Mouse (Mus musculus): Measurements from ENCODE around the gene Psmb11. TPM values are rescaled to one million over a fixed set of nuclear protein-coding genes. Genes with fewer than 3 reads are reported as not detected.
A peak's percentile ranks its signal among the peaks of the same experiment; 100 is the strongest.

Psmb11 gene
- polyA plus RNA-seq (2014; fragmentation: Nextera tagmentation; extraction: Ambion mirVana): not detected in 2 replicates

- 0 out of 2 replicates have a peak, but pooled peaks cover 1% of the 10 kb centered on the region for H3K36me3 ChIP-seq (ENCODE audit: insufficient read depth)
- no peaks in the 10 kb centered on the region for H3K9me3 ChIP-seq (ENCODE audit: low read depth, low read length)
- DNase-seq: no peak
- H3K4me3 ChIP-seq (ENCODE audit: low read depth, low read length): no peak within 1 kb of the TSS
- no peak for TF ChIP-seq CTCF (IDR thresholded peaks at IDR 0.05; ENCODE audit: low read depth)
- 90% methylated on average over 1 of the region's 1 CpGs for WGBS
- no peak within 1 kb of the TSS for H3K4me2 ChIP-seq
- no peak within 1 kb of the TSS for H3K9ac ChIP-seq
- no peaks in the 10 kb centered on the region for H3K4me1 ChIP-seq (ENCODE audit: insufficient read depth)
- H3K27ac ChIP-seq (ENCODE audit: low read depth): no peak within 1 kb of the TSS
- no peaks in the 10 kb centered on the region for H3K27me3 ChIP-seq (ENCODE audit: insufficient read depth, low read length)
- no peak for ATAC-seq (ENCODE audit: insufficient read depth)
These were observed at the start of gene Psmb11 for GRCm38 (mm10) chr14:54621133-54621532. Gene Psmb11, plus strand, starts transcription at chr14:54621433.

DNA sequence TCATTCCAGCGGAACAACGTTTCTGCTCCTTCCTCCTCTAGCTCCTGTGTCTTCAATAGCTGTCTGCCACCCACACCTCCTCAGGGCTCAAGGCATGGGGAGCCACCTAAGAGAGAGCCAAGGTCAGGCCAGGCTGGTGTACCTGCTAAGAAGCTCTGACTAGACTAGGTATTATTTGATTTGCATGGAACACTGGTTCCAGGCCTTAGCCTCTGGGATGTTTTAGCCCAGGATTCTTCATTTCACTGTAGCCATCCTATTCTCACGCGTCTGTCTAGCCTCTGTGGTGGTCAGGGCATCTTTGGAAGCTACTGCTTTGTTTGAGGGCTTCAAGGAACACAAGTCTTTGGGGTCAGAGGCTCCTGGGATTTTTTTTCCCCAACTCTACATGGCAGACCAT, 49.1 kb upstream of the Psmb11 start:
- 58% methylated on average over 4 of the region's 4 CpGs for WGBS
- peak overlapping the region; percentile 76 for H3K4me2 ChIP-seq
- 0 out of 2 replicates have a peak overlapping the region, but pooled peaks have one; percentile 92 for H3K4me3 ChIP-seq (ENCODE audit: low read depth, low read length)
- no peaks in the 10 kb centered on the region for H3K9me3 ChIP-seq (ENCODE audit: low read depth, low read length)
- peak overlapping the region; percentile 71; the same call in 1 of the 2 replicates for H3K27ac ChIP-seq (ENCODE audit: low read depth)
- no peak for TF ChIP-seq CTCF (IDR thresholded peaks at IDR 0.05; ENCODE audit: low read depth)
- H3K27me3 ChIP-seq (ENCODE audit: insufficient read depth, low read length): no peaks in the 10 kb centered on the region
- peaks cover 68% of the 10 kb centered on the region for H3K36me3 ChIP-seq (ENCODE audit: insufficient read depth)
- ATAC-seq (ENCODE audit: insufficient read depth) (no peak), DNase-seq (no peak)
- no peak overlapping the region for H3K9ac ChIP-seq
- H3K4me1 ChIP-seq (ENCODE audit: insufficient read depth): peaks cover 15% of the 10 kb centered on the region

DNA sequence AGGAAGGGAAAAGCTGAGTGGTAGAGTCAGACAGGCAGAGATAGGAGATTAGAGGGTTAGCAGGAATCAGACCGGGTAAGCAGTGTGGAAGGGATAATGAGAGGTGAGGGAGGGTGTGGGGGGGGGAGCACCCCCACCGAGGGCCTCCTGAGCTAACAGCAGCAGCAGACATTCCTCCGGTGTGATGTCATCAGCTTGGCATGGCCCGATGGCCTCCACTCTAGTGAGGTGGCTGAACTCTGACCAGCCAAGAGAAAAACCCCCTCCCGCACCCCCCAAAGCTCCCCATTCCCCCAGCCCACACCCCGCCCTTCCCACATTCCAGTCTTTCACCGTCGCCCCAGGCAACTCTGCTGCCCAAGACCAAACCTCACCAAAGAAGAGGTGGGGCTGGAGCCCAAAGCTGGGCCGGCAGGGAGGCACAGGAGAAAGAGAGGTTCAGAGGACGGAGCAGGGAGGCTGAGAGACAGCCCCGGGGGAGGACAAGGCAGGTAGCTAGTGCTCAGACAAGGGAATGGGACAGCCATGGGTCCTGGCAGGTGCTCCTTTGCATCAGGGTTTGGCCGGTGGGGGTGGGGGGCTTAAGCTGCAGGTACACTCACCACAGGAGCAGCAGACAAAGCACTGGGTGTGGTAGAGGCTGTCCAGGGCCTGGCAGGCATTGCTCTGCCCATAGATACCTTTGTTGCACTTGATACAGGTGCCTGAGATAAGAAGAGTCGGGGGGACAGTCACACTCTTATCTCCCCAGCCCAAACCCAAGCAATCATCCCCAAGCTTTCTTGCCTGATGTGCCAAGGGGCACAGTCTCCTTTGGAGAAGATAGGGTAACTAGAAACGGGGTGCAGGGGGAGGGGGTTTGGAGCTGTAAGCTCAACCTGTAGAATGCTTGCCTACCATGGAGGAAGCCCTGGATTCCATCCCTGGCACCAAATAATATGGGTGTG, 48.2 kb upstream of the Psmb11 start:
- Histone ChIP-seq H3K4me3 (ENCODE audit: low read depth, low read length) (peak overlapping the region; percentile 92), H3K9me3 (ENCODE audit: low read depth, low read length) (no peaks in the 10 kb centered on the region), H3K36me3 (ENCODE audit: insufficient read depth) (peaks cover 59% of the 10 kb centered on the region), H3K27me3 (ENCODE audit: insufficient read depth, low read length) (no peaks in the 10 kb centered on the region), H3K27ac (ENCODE audit: low read depth) (peak overlapping the region; percentile 82), H3K9ac (peak overlapping the region; percentile 95), H3K4me2 (peak overlapping the region; percentile 76), H3K4me1 (ENCODE audit: insufficient read depth) (peaks cover 15% of the 10 kb centered on the region)
- ATAC-seq (ENCODE audit: insufficient read depth) (peak; percentile 23), DNase-seq (peak; percentile 83)
- WGBS: 16% methylated on average over 14 of the region's 14 CpGs
- no peak for TF ChIP-seq CTCF (IDR thresholded peaks at IDR 0.05; ENCODE audit: low read depth)

- no peak for TF ChIP-seq CTCF (IDR thresholded peaks at IDR 0.05; ENCODE audit: low read depth)
- H3K27me3 ChIP-seq (ENCODE audit: insufficient read depth, low read length): no peaks in the 10 kb centered on the region
- H3K36me3 ChIP-seq (ENCODE audit: insufficient read depth): peaks cover 47% of the 10 kb centered on the region
- H3K4me2 ChIP-seq: peak overlapping the region; percentile 76
- peaks cover 15% of the 10 kb centered on the region for H3K4me1 ChIP-seq (ENCODE audit: insufficient read depth)
- ATAC-seq (ENCODE audit: insufficient read depth) (no peak), DNase-seq (peak; percentile 20)
- H3K27ac ChIP-seq (ENCODE audit: low read depth): peak overlapping the region; percentile 82; the same call in 1 of the 2 replicates
- WGBS: 14% methylated on average over 4 of the region's 4 CpGs
- H3K4me3 ChIP-seq (ENCODE audit: low read depth, low read length): peak overlapping the region; percentile 92
- H3K9me3 ChIP-seq (ENCODE audit: low read depth, low read length): no peaks in the 10 kb centered on the region
- H3K9ac ChIP-seq: peak overlapping the region; percentile 95
These were observed 47.0 kb upstream of the Psmb11 start for GRCm38 (mm10) chr14:54574253-54574652.

- peaks cover 15% of the 10 kb centered on the region for H3K4me1 ChIP-seq (ENCODE audit: insufficient read depth)
- no peak for DNase-seq
- peaks cover 39% of the 10 kb centered on the region for H3K36me3 ChIP-seq (ENCODE audit: insufficient read depth)
- peak overlapping the region; percentile 92 for H3K4me3 ChIP-seq (ENCODE audit: low read depth, low read length)
- H3K9me3 ChIP-seq (ENCODE audit: low read depth, low read length): no peaks in the 10 kb centered on the region
- H3K9ac ChIP-seq: peak overlapping the region; percentile 95
- H3K27ac ChIP-seq (ENCODE audit: low read depth): peak overlapping the region; percentile 82; the same call in 1 of the 2 replicates
- no peaks in the 10 kb centered on the region for H3K27me3 ChIP-seq (ENCODE audit: insufficient read depth, low read length)
- WGBS: 3% methylated on average over 8 of the region's 8 CpGs
- H3K4me2 ChIP-seq: peak overlapping the region; percentile 76
- no peak for TF ChIP-seq CTCF (IDR thresholded peaks at IDR 0.05; ENCODE audit: low read depth)
- ATAC-seq (ENCODE audit: insufficient read depth): no peak
These were observed 46.2 kb upstream of the Psmb11 start for GRCm38 (mm10) chr14:54575031-54575430.

DNA sequence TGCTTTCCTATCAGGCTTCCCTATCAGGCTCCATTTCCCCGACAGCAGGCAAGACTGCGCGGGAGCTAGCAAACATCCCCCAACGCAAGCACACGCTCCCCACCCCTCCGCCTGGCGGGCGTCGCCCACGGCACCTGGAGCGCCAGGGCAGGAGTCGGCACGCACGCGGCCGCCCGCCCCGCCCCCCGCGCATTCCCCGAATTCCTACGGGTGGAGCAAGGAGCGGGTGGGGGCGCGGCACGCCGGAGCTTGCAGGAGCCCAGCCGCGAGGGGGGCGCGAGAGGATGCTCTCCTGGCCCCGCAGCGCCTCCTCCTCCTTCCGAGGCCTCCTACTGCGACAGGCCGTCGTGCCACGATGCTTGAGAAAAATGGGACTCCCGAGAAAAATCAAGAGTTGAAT, 45.6 kb upstream of the Psmb11 start:
- under 1% methylated on average over 39 of the region's 39 CpGs for WGBS

More for the DNA sequence above, 45.6 kb upstream of the Psmb11 start:
- Histone ChIP-seq H3K36me3 (ENCODE audit: insufficient read depth) (peaks cover 34% of the 10 kb centered on the region), H3K4me1 (ENCODE audit: insufficient read depth) (peaks cover 15% of the 10 kb centered on the region), H3K9me3 (ENCODE audit: low read depth, low read length) (no peaks in the 10 kb centered on the region), H3K27me3 (ENCODE audit: insufficient read depth, low read length) (no peaks in the 10 kb centered on the region), H3K9ac (peak overlapping the region; percentile 95), H3K27ac (ENCODE audit: low read depth) (peak overlapping the region; percentile 95), H3K4me3 (ENCODE audit: low read depth, low read length) (peak overlapping the region; percentile 92), H3K4me2 (peak overlapping the region; percentile 76)
- peak; percentile 25 for ATAC-seq (ENCODE audit: insufficient read depth)
- TF ChIP-seq CTCF (IDR thresholded peaks at IDR 0.05; ENCODE audit: low read depth): no peak
- DNase-seq: peak; percentile 90
